ENCODE assay signal across 9 mouse cellular contexts in genomic region chr10:58231779-58232640, GRCm38 (mm10). TPM values are rescaled to one million over a fixed set of nuclear protein-coding genes. Genes with fewer than 3 reads are reported as not detected.
DNase-seq lines count a peak whose midpoint lies in the region; ATAC-seq and TF ChIP-seq lines count a peak whose summit lies in the region.
"Not testable (repeated sequence)": the region's sequence is repeated elsewhere in the genome, so short reads cannot be mapped to it uniquely, and the experiment has no call there.
"Had no signal": no experiment of that assay in that cellular context is flagged by ENCODE, and none has a peak within 500 bp of the region (broad histone marks: within the 10 kb centered on the region; RNA-seq: fewer than 3 reads in every experiment).

No protein-coding gene starts in this region.

- peaks cover 24% of the 10 kb centered on the region for H3K9me3 ChIP-seq in forebrain, embryonic 13.5 days (replicated peaks)
- peaks cover 16% of the 10 kb centered on the region for H3K9me3 ChIP-seq in heart, embryonic 16.5 days (replicated peaks; ENCODE audit: control insufficient read depth, low read length)
- H3K9me3 ChIP-seq in kidney, postnatal 0 days (replicated peaks; ENCODE audit: low read length) = not testable (repeated sequence)
- peaks cover 23% of the 10 kb centered on the region for H3K9me3 ChIP-seq in midbrain, postnatal 0 days (ENCODE audit: low read length)

- not testable (repeated sequence) for H3K9ac ChIP-seq in forebrain, embryonic 13.5 days; heart, embryonic 16.5 days (ENCODE audit: low read length); kidney, postnatal 0 days (ENCODE audit: low read depth, low read length); midbrain, postnatal 0 days (replicated peaks; ENCODE audit: low read length, poor library complexity, severe bottlenecking)

- H3K27me3 ChIP-seq in forebrain, embryonic 13.5 days; heart, embryonic 16.5 days (ENCODE audit: control insufficient read depth, insufficient read depth, low read length); kidney, postnatal 0 days (ENCODE audit: insufficient read depth, low read length); midbrain, postnatal 0 days (ENCODE audit: insufficient read depth, low read length); splenic B cell, adult 2 months (ENCODE audit: control insufficient read depth, insufficient read depth, low read length, poor library complexity, severe bottlenecking): not testable (repeated sequence)

- H3K4me1 ChIP-seq in forebrain, embryonic 13.5 days; heart, embryonic 16.5 days (ENCODE audit: control insufficient read depth, insufficient read depth, low read length); kidney, postnatal 0 days (replicated peaks; ENCODE audit: insufficient read depth, low read length); midbrain, postnatal 0 days (ENCODE audit: insufficient read depth, low read length): not testable (repeated sequence)

- peak; percentile 51 for DNase-seq in CD4-positive helper T cell, adult 2 months (ENCODE audit: low read depth, low spot score)
- peak; percentile 52 for DNase-seq in brain, embryonic 14.5 days (ENCODE audit: low read depth)
- peak; percentile 33 for DNase-seq in kidney, postnatal 0 days (ENCODE audit: low spot score)
- DNase-seq in liver = peak; percentile 70
- DNase-seq in midbrain, postnatal 0 days (ENCODE audit: low spot score) = peak; percentile 45
- DNase-seq in splenic B cell, adult 2 months (ENCODE audit: low read depth, low spot score) = peak; percentile 47

- H3K36me3 ChIP-seq in forebrain, embryonic 13.5 days (ENCODE audit: poor library complexity, severe bottlenecking); heart, embryonic 16.5 days (ENCODE audit: control insufficient read depth, insufficient read depth); kidney, postnatal 0 days (ENCODE audit: insufficient read depth, low read length); midbrain, postnatal 0 days (ENCODE audit: insufficient read depth, low read length); splenic B cell, adult 2 months (ENCODE audit: control insufficient read depth, insufficient read depth, low read length, poor library complexity, severe bottlenecking): not testable (repeated sequence)

- not testable (repeated sequence) for TF ChIP-seq POLR2A in brain, embryonic 14.5 days (IDR thresholded peaks at IDR 0.05; ENCODE audit: borderline replicate concordance, extremely low read depth, insufficient read depth, insufficient read length, poor library complexity, severe bottlenecking)

- peak; percentile 84 for ATAC-seq in forebrain, embryonic 13.5 days
- peak; percentile 78 for ATAC-seq in heart, embryonic 16.5 days (replicated peaks; ENCODE audit: extremely low read depth, insufficient read depth, low FRiP score)
- peak; percentile 81 for ATAC-seq in kidney, postnatal 0 days (replicated peaks; ENCODE audit: low FRiP score, low read depth)
- peak; percentile 81 for ATAC-seq in midbrain, postnatal 0 days (ENCODE audit: low FRiP score)

- TF ChIP-seq CTCF in brain, embryonic 14.5 days (IDR thresholded peaks at IDR 0.05; ENCODE audit: borderline replicate concordance, extremely low read depth, insufficient read depth, insufficient read length); kidney, postnatal 0 days (IDR thresholded peaks at IDR 0.05; ENCODE audit: low read depth); midbrain, postnatal 0 days (IDR thresholded peaks at IDR 0.05): not testable (repeated sequence)

- not testable (repeated sequence) for H3K27ac ChIP-seq in forebrain, embryonic 13.5 days; heart, embryonic 16.5 days (ENCODE audit: low read length); kidney, postnatal 0 days; midbrain, postnatal 0 days (ENCODE audit: low read depth, low read length)

- not testable (repeated sequence) for H3K4me2 ChIP-seq in forebrain, embryonic 13.5 days; heart, embryonic 16.5 days (ENCODE audit: low read depth, low read length); kidney, postnatal 0 days (ENCODE audit: low read length); midbrain, postnatal 0 days (ENCODE audit: low read depth, low read length, poor library complexity, severe bottlenecking)

- H3K4me3 ChIP-seq in forebrain, embryonic 13.5 days; heart, embryonic 16.5 days (ENCODE audit: low read length); kidney, postnatal 0 days (replicated peaks; ENCODE audit: low read depth, low read length); midbrain, postnatal 0 days (ENCODE audit: low read depth, low read length): not testable (repeated sequence)

- 88% methylated on average over 35 of the region's 35 CpGs for WGBS in forebrain, embryonic 13.5 days
- 80% methylated on average over 31 of the region's 35 CpGs for WGBS in heart, embryonic 16.5 days
- WGBS in kidney, postnatal 0 days = 88% methylated on average over 31 of the region's 35 CpGs
- WGBS in midbrain, postnatal 0 days = 88% methylated on average over 31 of the region's 35 CpGs

RNA-seq across cellular contexts. Expression of gene Duxf3, which starts 0.5 kb away (rescaled TPM):
- not detected in 2 replicates for polyA plus RNA-seq in brain, embryonic 14.5 days (2012; rRNA removed)
- not detected in 2 replicates for polyA plus RNA-seq in forebrain, embryonic 13.5 days (2015; fragmentation: Nextera tagmentation; extraction: Ambion mirVana)
- 0.08 TPM in 1 of 2 replicates, not detected in the other for polyA plus RNA-seq in heart, embryonic 16.5 days (2015; fragmentation: Nextera tagmentation; extraction: Ambion mirVana)
- polyA plus RNA-seq in kidney, postnatal 0 days (2015; fragmentation: Nextera tagmentation; extraction: Ambion mirVana) = not detected in 2 replicates
- total RNA-seq in midbrain, postnatal 0 days (2014; rRNA removed) = not detected in 2 replicates
- not detected in 2 replicates for polyA plus RNA-seq in midbrain, postnatal 0 days (2015; fragmentation: Nextera tagmentation; extraction: Ambion mirVana)
- polyA plus RNA-seq: myocyte had no signal

RNA-seq across cellular contexts. Expression of gene Gm4981, which starts 4.5 kb away (rescaled TPM):
- not detected in 2 replicates for polyA plus RNA-seq in brain, embryonic 14.5 days (2012; rRNA removed)
- not detected in 2 replicates for polyA plus RNA-seq in forebrain, embryonic 13.5 days (2015; fragmentation: Nextera tagmentation; extraction: Ambion mirVana)
- polyA plus RNA-seq in heart, embryonic 16.5 days (2015; fragmentation: Nextera tagmentation; extraction: Ambion mirVana) = not detected in 2 replicates
- not detected in 2 replicates for polyA plus RNA-seq in kidney, postnatal 0 days (2015; fragmentation: Nextera tagmentation; extraction: Ambion mirVana)
- total RNA-seq in midbrain, postnatal 0 days (2014; rRNA removed) = 0.22 TPM in 1 of 2 replicates, not detected in the other
- polyA plus RNA-seq in midbrain, postnatal 0 days (2015; fragmentation: Nextera tagmentation; extraction: Ambion mirVana) = not detected in 2 replicates
- polyA plus RNA-seq: myocyte had no signal

RNA-seq across cellular contexts. Expression of gene AW822073, which starts 7.3 kb away (rescaled TPM):
- not detected in 2 replicates for polyA plus RNA-seq in brain, embryonic 14.5 days (2012; rRNA removed)
- polyA plus RNA-seq in forebrain, embryonic 13.5 days (2015; fragmentation: Nextera tagmentation; extraction: Ambion mirVana) = not detected in 2 replicates
- not detected in 2 replicates for polyA plus RNA-seq in heart, embryonic 16.5 days (2015; fragmentation: Nextera tagmentation; extraction: Ambion mirVana)
- not detected in 2 replicates for polyA plus RNA-seq in kidney, postnatal 0 days (2015; fragmentation: Nextera tagmentation; extraction: Ambion mirVana)
- not detected in 2 replicates for total RNA-seq in midbrain, postnatal 0 days (2014; rRNA removed)
- not detected in 2 replicates for polyA plus RNA-seq in midbrain, postnatal 0 days (2015; fragmentation: Nextera tagmentation; extraction: Ambion mirVana)
- polyA plus RNA-seq: myocyte had no signal

RNA-seq across cellular contexts. Expression of gene Gcc2, which starts 23.3 kb away (rescaled TPM):
- 37.9 and 45.7 TPM in 2 replicates for polyA plus RNA-seq in brain, embryonic 14.5 days (2012; rRNA removed)
- polyA plus RNA-seq in forebrain, embryonic 13.5 days (2015; fragmentation: Nextera tagmentation; extraction: Ambion mirVana) = 73.0 and 86.7 TPM in 2 replicates
- polyA plus RNA-seq in heart, embryonic 16.5 days (2015; fragmentation: Nextera tagmentation; extraction: Ambion mirVana) = 34.1 and 38.1 TPM in 2 replicates
- 71.6 and 75.8 TPM in 2 replicates for polyA plus RNA-seq in kidney, postnatal 0 days (2015; fragmentation: Nextera tagmentation; extraction: Ambion mirVana)
- 41.1 and 41.3 TPM in 2 replicates for total RNA-seq in midbrain, postnatal 0 days (2014; rRNA removed)
- 89.9 and 121 TPM in 2 replicates for polyA plus RNA-seq in midbrain, postnatal 0 days (2015; fragmentation: Nextera tagmentation; extraction: Ambion mirVana)
